Mouse (Mus musculus) adrenal gland, postnatal 4 days (tissue): ENCODE results near the gene Zfp111. TPM values are rescaled to one million over a fixed set of nuclear protein-coding genes. Genes with fewer than 3 reads are reported as not detected.

Experiments
- DNase-seq, 2 experiments: peaks; one replicate each; pipeline ENCODE4 v3.0.0; 2021 to 2022; ENCODE audit warnings: low spot score in 2 of 2, mixed read lengths in 2 of 2
- long read RNA-seq, 2 experiments: library from polyadenylated mRNA; stranded (forward); transcript quantifications; one replicate each; pipeline ENCODE4 v2.0.0; 2021
- total RNA-seq, 2 experiments: library from RNA; stranded (reverse); gene quantifications; 2 replicates each; pipeline ENCODE4 v1.2.3; 2021

Zfp111 gene
- total RNA-seq: 10 to 100 TPM; 14.2 to 15.7 TPM
- long read RNA-seq, experiment 1, full-length matches to known transcripts: 9 of 11 reads
- long read RNA-seq, experiment 1, partial matches to known transcripts: 0 of 11 reads
- long read RNA-seq, experiment 1, other reads (novel, unspliced or antisense): 2 of 11 reads
- long read RNA-seq, experiment 2, full-length matches to known transcripts: 6 of 8 reads
- long read RNA-seq, experiment 2, partial matches to known transcripts: 0 of 8 reads
- long read RNA-seq, experiment 2, other reads (novel, unspliced or antisense): 2 of 8 reads

DNA sequence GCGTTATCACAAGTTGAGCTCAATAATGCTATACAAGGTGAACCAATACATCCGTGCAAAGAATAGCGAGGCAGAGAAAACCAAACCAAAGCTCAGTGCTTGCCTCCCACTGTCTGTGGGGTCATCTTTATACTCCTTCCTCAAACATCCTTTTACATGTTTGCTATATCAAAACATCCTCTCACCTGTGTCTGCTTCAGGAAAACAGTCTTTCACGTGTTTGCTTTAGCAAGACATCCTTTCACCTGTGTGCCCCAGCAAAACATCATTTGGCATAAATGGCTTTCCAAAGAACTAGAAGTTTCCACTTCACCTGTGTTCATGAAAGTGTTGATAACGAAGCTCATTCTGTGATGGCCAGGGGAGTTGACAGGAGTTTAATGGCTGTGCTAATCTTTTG, at the start of gene Zfp111:
TSS of gene Zfp111 (minus strand) at position 101 of the 400 bp plus-strand sequence.
- DNase-seq: no peak

DNA sequence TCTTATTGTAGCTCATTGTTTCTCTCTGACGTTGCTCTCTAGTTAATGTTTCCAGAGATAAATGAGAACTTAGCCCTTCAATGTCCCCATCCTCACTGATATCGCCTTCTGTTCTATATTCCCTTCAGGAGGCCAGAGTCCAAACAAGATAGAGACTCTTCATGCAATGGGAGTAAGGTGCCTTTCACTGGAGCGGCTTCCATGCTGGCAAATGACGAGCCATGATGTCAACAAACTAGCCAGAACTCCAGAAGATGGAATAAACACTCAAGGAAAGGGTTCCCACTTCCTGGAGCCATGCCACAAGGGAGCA, 48.7 kb upstream of the Zfp111 start:
- DNase-seq: no peak

- DNase-seq: no peak
These were observed 48.2 kb upstream of the Zfp111 start for GRCm38 (mm10) chr7:24259306-24259999.

DNA sequence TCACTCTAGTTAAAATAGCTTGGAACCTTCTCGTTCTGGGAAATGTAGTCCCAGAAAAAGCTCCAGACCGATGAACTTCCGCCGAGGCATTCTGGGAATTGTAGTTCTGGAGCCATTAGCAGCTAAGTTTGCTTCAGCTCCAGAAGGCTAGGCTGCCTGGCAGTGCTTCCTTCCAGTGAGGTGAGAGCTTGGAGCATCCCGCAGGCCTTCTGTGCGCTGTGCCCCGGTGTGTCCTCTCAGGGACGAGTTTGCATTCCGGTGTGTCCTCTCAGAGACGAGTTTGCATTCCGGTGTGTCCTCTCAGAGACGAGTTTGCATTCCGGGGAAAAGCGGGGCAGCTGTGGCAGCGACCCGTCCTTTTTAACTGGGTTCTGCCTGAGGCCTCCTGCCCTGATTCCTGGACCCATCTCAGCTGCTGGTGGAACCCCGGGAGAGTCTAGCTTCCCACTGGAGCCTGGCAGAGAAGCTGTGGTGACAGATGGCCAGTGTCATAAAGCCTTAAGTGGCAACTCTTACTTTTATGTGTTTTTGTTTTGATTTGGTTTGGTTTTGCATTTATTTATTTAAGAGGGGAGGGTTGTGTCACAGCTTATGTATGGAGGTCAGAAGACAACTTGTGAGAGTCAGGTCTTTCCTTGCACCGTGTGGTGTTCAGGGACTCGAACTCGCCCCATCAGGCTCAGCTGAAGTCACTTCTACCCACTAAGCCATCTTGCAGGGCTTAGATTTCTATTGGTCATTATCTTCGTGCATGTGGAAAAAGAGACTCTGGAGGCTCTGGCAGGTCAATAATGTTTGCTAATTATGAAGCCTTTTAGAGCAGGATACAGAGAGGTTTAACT, 43.6 kb upstream of the Zfp111 start, which contains the start of gene Zfp108:
TSS of gene Zfp108 (plus strand) at position 162 of the 842 bp plus-strand sequence.
- DNase-seq: peak; percentile 20 to 62

DNA sequence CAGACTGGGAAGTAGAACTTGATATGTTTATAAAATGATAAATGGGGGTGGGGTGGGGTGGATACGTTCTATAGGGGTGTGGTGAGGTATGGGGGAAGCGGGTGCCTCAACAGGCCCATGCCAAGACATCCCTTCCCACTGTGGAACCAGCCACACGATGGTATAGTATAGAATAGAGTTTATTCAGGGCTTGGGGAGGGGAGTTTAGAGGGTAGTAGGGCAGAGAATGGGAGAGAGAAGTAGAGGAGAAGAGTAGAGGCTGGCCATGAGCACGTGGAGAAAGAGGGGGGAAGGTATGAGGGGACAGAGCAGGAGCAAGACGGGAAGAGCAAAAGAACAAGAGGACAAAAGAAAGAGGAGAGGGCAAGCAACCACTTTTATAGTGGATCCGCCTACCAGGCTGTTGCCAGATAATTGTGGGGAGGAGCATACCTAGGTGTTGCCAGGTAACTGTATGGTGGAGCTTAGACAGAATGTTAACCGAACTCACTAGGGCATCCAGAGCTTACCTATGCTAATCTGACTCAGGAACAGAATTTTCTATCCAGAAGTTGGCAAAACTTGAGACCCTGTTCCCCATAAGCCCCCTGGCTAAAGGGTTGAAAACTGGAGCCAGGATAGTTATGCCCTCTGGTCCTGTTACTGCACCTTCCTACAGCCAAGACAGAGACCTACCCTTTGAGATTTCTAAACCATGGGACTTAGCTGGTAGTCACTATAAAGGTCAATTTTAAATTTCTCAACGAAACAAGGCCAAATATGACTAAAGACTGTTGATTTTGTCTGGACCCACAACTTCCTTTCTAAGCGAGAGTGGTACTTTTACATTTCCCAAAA, 42.8 kb upstream of the Zfp111 start:
- DNase-seq: no peak

DNA sequence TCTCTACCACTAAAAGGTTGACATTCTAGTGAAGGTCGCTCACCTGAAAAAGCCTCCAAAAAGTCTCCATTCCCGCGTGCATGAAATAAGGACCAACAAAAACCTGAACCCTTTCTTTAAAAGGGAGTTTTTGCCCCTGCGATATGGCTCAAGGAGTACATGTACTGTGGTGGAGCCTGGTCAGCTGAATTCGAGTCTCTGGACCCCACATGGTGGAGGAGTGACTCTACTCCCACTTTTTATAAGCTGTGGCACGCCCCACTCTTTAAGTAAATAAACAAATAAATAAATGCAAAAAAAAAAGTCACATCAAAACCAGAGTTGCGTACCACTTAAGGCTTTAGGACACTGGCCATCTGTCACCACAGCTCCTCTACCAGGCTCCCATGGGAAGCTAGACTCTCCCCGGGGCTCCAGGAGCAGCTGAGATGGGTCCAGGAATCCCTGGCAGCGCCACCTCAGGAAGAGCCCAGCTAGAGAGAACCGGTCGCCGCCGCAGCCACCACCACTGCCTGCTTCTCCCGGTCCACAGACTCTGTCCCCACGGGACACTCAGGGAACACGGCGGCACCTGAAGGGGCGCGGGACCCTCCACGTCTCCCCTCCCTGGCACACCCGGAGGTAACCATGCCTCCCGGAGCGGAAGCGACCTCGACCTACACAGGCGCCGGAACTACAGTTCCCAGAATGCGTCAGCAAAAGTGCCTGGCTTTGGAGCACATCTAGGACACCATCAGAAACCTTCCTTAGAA, 26.0 kb upstream of the Zfp111 start, which contains the start of gene Zfp109:
TSS of gene Zfp109 (minus strand) at position 521 of the 752 bp plus-strand sequence.
- peak in 1 of 2 experiments; percentile 14 for DNase-seq

DNA sequence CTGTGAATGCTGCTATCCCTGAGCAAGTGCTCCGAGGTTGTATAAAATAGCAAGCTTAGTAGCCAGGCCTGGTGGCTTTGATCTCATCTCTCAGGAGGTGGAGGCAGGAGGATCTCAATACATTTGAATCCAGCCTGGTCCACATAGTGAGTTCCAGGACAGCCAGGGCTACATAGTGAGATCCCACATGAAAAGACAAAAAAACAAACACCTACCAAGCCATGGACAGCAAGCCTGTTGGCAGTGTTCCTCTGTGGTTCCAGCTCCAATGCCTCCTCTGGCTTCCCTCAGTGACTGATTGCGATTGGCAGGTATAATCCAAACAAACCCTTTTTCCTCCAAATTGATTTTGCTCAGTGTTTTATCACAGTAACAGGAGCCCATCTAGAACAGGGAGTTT, 947 bp downstream of the Zfp111 start:
- no peak for DNase-seq

DNA sequence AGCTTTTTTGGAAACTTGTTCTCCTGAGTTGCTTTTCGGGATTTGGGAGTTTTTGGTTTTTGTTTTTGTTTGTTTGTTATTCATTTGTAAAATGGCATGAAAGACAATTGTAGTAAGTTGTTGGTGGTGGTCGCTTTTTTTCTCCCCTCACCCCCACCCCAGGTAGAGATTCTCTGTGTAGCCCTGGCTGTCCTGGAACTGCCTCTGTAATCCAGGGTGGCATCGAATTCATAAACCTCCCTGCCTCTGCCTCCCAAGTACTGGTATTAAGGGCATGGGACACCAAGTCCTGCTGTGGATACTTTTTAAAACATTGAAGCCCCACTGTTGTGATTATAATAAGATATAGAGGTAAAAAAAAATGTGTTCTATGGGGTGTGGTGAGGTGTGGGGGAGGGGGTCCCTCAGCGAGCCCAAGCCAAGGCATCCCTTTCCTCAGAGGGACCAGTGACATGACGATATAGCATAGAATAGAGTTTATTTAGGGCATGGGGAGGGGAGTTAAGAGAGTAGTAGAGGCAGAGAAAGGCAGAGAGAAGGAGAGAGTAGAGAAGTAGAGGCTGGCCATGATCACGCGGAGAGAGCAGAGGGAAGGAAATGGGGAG, 2.9 kb downstream of the Zfp111 start:
- DNase-seq: no peak

DNA sequence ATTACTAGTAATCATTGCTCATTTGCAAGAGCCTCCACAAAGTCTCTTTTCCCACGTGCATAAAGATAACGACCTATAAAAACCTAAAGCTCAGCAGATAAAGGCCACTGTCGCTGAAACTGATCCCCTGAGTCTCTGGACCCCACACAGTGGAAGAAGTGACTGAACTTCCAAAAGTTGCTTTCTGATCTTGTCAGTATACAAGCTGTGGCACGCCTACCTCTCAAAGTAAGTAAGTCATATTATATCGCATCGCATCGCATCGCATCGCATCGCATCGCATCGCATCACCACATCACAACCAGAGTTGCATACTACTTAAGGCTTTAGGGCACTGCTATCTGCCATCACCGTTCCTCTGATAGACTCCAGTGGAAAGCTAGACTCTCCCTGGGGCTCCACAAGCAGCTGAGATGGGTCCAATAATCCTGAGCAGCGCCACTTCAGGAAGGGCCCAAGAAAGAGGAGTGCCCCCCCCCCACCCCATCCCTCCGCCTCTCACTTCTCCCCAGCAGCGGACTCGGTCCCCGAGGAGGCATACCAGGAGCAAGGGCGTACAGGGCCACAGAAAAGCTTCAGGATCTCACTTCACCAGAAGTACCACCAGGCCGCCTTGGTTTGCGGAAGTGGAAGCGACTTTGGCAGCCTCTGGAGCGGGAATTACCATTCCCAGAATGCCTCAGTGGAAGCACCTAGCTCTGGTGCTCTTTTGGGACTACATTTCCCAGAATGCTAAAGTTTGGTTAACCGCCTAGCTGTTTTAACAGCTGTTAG, 3.6 kb downstream of the Zfp111 start:
- peak; percentile 10 to 35 for DNase-seq

DNA sequence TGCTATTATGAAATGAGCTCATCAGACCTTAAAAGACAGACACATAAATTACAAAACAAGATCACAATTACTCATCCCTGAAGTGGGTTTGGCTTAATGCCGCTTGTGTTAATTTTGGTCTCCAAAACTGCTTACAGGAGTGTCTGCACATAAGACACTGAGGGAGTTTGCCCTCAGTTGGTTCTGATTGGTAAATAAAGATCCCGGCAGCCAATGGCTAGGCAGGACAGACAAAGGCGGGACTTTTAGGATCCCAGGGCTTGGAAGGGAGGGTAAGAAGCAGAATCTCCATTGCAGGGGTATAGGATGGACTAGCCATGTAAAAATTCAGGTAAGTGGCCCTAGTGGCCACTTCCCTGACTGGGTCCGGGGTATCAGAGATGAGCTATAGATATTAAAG, 14.3 kb downstream of the Zfp111 start:
- DNase-seq: no peak

GRCm38 (mm10) chr7:24193157-24193556, 18.1 kb downstream of the Zfp111 start:
- no peak for DNase-seq

DNA sequence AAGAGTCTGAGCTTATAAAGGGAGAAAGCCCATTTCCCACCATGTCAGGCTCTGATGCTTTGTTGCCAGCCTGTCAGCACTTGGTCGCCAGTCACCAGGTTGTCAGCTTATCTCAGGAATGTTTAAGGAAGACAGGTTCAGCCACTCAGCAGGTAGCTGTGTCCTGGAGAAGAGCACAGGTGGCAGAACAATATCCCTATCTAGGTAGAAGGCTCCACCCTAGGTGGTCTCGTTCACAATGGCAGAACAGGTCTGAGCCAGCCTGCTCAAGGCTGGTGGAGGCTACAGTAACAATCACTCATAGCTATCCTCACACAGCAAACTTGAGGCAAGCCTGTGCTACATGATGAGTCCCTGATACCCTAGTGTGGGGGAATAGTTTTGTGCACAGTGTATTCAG, 19.9 kb downstream of the Zfp111 start:
- DNase-seq: no peak

DNA sequence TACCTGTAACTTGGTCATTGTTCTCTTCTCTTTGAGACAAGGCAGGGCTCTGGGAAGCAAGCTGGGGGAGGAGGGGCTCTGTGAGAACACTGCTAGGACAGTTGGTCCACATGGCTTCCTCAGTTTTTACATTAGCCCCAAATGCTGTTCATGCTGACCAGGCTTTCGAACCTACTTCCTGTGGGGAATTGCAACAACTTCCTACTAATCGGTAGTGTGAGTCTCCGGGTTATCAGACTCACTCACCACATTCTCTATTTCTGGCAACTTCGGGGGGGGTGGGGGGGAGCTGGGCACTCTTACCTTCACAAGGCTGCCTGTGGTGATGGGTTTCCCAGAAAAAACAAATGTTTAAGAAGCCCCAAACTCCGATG, 21.7 kb downstream of the Zfp111 start:
- no peak for DNase-seq

GRCm38 (mm10) chr7:24188901-24189570, 22.2 kb downstream of the Zfp111 start:
- DNase-seq: no peak

DNA sequence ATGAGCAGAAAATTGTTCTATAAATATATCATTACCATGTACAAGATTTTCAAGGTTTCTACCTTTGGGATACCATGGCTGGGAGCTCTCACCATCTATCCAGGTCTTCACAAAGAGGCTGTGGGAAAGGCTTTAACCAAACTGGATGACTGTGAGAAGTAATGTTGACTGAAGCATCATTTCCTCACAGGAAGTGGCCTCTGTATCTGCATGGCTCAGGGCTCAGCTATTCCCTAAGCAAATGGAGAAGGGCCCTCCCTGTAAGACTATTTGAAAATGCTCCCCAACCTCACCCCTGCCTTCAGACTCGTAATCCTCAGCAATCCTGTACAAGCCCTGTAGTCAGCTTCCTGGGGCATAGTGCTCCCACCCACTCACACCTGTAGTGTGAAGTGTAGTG, 23.6 kb downstream of the Zfp111 start:
- DNase-seq: no peak

DNA sequence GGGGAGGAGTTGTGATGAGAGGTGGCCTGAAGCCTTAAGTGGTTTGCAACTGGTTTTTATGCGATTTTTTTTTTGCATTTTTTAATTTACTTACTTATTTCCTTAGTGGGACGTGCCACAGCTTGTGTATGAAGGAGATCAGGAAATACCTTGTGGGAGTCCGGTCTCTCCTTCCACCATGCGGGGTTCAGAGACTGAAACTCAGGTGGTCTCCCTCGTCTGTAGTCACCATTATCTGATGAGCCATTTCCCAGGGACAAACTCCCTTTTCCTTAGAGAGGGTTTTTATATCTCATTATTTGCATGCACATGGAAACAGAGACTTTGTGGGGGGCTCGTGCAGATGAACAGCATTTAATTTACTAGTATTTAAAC, 35.9 kb downstream of the Zfp111 start:
- DNase-seq: no peak

- peak; percentile 23 to 26 for DNase-seq
These were observed 36.5 kb downstream of the Zfp111 start, which contains the start of gene Zfp114 for GRCm38 (mm10) chr7:24174618-24175336. TSS of gene Zfp114 (plus strand) at chr7:24175060.

GRCm38 (mm10) chr7:24172191-24172590, 39.1 kb downstream of the Zfp111 start:
- no peak for DNase-seq
